8 mouse cellular contexts compared by ENCODE assay signal in genomic region chr11:89100826-89101321, GRCm38 (mm10). TPM values are rescaled to one million over a fixed set of nuclear protein-coding genes. Genes with fewer than 3 reads are reported as not detected.
A peak's percentile ranks its signal among the peaks of the same experiment; 100 is the strongest.
DNase-seq lines count a peak whose midpoint lies in the region; ATAC-seq and TF ChIP-seq lines count a peak whose summit lies in the region.

No protein-coding gene starts in this region.

- H3K27ac ChIP-seq in intestine, embryonic 15.5 days: no peak overlapping the region
- peak overlapping the region; percentile 78 for H3K27ac ChIP-seq in thymus, adult 2 months (ENCODE audit: control insufficient read depth, insufficient read depth, low read length)

- H3K27me3 ChIP-seq in intestine, embryonic 15.5 days (replicated peaks): no peaks in the 10 kb centered on the region
- H3K27me3 ChIP-seq in megakaryocyte, embryonic 14.5 days (replicated peaks): no peaks in the 10 kb centered on the region
- no peaks in the 10 kb centered on the region for H3K27me3 ChIP-seq in thymus, adult 2 months (ENCODE audit: control insufficient read depth, insufficient read depth, low read length)

- H3K36me3 ChIP-seq in intestine, embryonic 15.5 days: no peaks in the 10 kb centered on the region
- H3K36me3 ChIP-seq in megakaryocyte, embryonic 14.5 days (replicated peaks; ENCODE audit: low read length): peaks cover 3% of the 10 kb centered on the region
- no peaks in the 10 kb centered on the region for H3K36me3 ChIP-seq in thymus, adult 2 months (ENCODE audit: control insufficient read depth, insufficient read depth, low read length)

- no peaks in the 10 kb centered on the region for H3K9me3 ChIP-seq in intestine, embryonic 15.5 days
- H3K9me3 ChIP-seq in megakaryocyte, embryonic 14.5 days: peaks cover 9% of the 10 kb centered on the region; the same call in 1 of the 2 replicates

- peak overlapping the region; percentile 74 for H3K4me2 ChIP-seq in intestine, embryonic 15.5 days (replicated peaks)

- 0 out of 2 replicates have a peak, but pooled peaks cover 7% of the 10 kb centered on the region for H3K4me1 ChIP-seq in intestine, embryonic 15.5 days (replicated peaks)
- H3K4me1 ChIP-seq in megakaryocyte, embryonic 14.5 days: peaks cover 50% of the 10 kb centered on the region
- H3K4me1 ChIP-seq in thymus, adult 2 months (replicated peaks; ENCODE audit: control insufficient read depth, insufficient read depth, low read length): peaks cover 33% of the 10 kb centered on the region

- peak; percentile 80 for ATAC-seq in common myeloid progenitor, adult 5-6 weeks (replicated peaks; ENCODE audit: low read depth, poor library complexity, severe bottlenecking)
- peak; percentile 29; the same call in 1 of the 2 replicates for ATAC-seq in intestine, embryonic 15.5 days

- peak; percentile 6 for DNase-seq in ovary, postnatal 14 days (ENCODE audit: low spot score)
- DNase-seq in ovary, adult 18-20 months (ENCODE audit: low spot score): no peak
- peak; percentile 21 to 49 for DNase-seq in gastrocnemius, postnatal 4 days (ENCODE audit: low spot score in 2 of 2)
- DNase-seq in left cerebral cortex, postnatal 10 days (ENCODE audit: extremely low spot score in 1 of 2, low spot score in 2 of 2): peak; percentile 20 to 63
- no peak for DNase-seq in thymus, adult 2 months

- H3K9ac ChIP-seq in intestine, embryonic 15.5 days: peak overlapping the region; percentile 42

- peak overlapping the region; percentile 32 for H3K4me3 ChIP-seq in intestine, embryonic 15.5 days (replicated peaks)
- H3K4me3 ChIP-seq in megakaryocyte, embryonic 14.5 days (replicated peaks): peak overlapping the region; percentile 92
- H3K4me3 ChIP-seq in thymus, adult 2 months (ENCODE audit: control insufficient read depth, insufficient read depth, low read length): peak overlapping the region; percentile 53

- TF ChIP-seq POLR2A in thymus, adult 2 months (IDR thresholded peaks at IDR 0.05; ENCODE audit: control insufficient read depth, extremely low read depth, insufficient read depth, low read length, poor library complexity): no peak

- 16% methylated on average over 17 of the region's 17 CpGs for WGBS in intestine, embryonic 15.5 days
- 1% methylated on average over 17 of the region's 17 CpGs for whole genome bisulfite sequencing in thymus, adult 2 months

- intact Hi-C loops in left cerebral cortex, postnatal 10 days (cut with DNase I): loop anchor here (5.0 to 10.0 kb wide), 3 partner anchors 201 to 824 kb away; partner anchors contain the start of gene Nog

- no peak for TF ChIP-seq CTCF in thymus, adult 2 months (IDR thresholded peaks at IDR 0.05; ENCODE audit: borderline replicate concordance, control insufficient read depth, extremely low read depth, insufficient read depth, low read length, poor library complexity)

RNA-seq across cellular contexts. Expression of gene Gm525, which starts 27.2 kb away (rescaled TPM):
- not detected in 2 replicates for total RNA-seq in common myeloid progenitor, adult 5-6 weeks (2017)
- total RNA-seq in gastrocnemius, postnatal 4 days (2021): under 1 TPM in 1 of 2 experiments, not detected in 1; 0.56 TPM
- polyA plus RNA-seq in intestine, embryonic 15.5 days (2015; fragmentation: Nextera tagmentation; extraction: Ambion mirVana): 1.1 and 1.8 TPM in 2 replicates
- total RNA-seq in left cerebral cortex, postnatal 10 days (2021): not detected
- not detected in 2 replicates for polyA plus RNA-seq in megakaryocyte, embryonic 14.5 days (2012; ENCODE audit: insufficient read depth, low replicate concordance)
- polyA plus RNA-seq in thymus, adult 2 months (2012; rRNA removed): 25.8 and 35.9 TPM in 2 replicates

RNA-seq across cellular contexts. Expression of gene Dgke, which starts 34.2 kb away (rescaled TPM):
- total RNA-seq in common myeloid progenitor, adult 5-6 weeks (2017): 4.9 and 8.2 TPM in 2 replicates
- 1 to 10 TPM; 4.6 to 4.9 TPM for total RNA-seq in gastrocnemius, postnatal 4 days (2021)
- 3.2 TPM in 2 replicates for polyA plus RNA-seq in intestine, embryonic 15.5 days (2015; fragmentation: Nextera tagmentation; extraction: Ambion mirVana)
- total RNA-seq in left cerebral cortex, postnatal 10 days (2021): 10 to 100 TPM; 42.4 to 42.9 TPM
- polyA plus RNA-seq in megakaryocyte, embryonic 14.5 days (2012; ENCODE audit: insufficient read depth, low replicate concordance): 0.70 TPM in 1 of 2 replicates, not detected in the other
- polyA plus RNA-seq in thymus, adult 2 months (2012; rRNA removed): 81.2 and 84.0 TPM in 2 replicates

Comparison
In these comparisons a context has a peak if more than half of its experiments do, and no peak if none do; other contexts are left out.
1. DNase-seq: peak in ovary, postnatal 14 days (single experiment), gastrocnemius, postnatal 4 days (2 of 2) and left cerebral cortex, postnatal 10 days (2 of 2); none in ovary, adult 18-20 months (single experiment) and thymus, adult 2 months (single experiment).
2. H3K4me3 ChIP-seq: peak in every context shown above with its lines; median percentile 92 in megakaryocyte, embryonic 14.5 days; 53 in thymus, adult 2 months; 32 in intestine, embryonic 15.5 days.